Mouse (Mus musculus): ENCODE measurements at regions not wholly inside any gene's neighbourhood (a gene's known extent, or its start where the extent isn't known, plus 50 kb on each side); places are given as distances from the start of the nearest gene placed in this dataset.

DNA sequence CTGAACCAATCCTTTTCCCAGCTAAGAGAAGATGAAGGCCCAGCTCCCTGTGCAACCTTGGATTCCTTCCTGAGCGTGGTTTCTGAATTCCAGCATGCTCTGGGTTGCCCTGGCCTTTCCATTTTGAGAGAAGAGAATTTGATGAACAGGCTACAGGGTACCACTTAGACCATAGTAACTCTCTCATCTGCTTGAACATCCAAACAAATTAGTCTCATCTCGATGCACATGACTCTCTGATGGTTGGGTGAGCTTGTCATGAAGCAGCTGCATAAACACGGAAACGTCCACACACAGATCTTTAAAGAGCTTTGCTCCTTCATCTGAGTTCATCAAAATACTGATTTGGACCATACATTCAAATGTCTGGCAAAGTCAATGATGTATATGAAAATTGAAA, 414.0 kb upstream of the Rgma start:
- Histone ChIP-seq H3K4me3 (ENCODE audit: insufficient read depth, poor library complexity, severe bottlenecking) (no peak overlapping the region), H3ac (ENCODE audit: control insufficient read depth, insufficient read length, low read depth) (no peak overlapping the region), H3K79me2 (ENCODE audit: control insufficient read depth, insufficient read depth) (no peaks in the 10 kb centered on the region), H3K27me3 (ENCODE audit: control insufficient read depth, insufficient read depth, insufficient read length) (no peaks in the 10 kb centered on the region), H3K36me3 (ENCODE audit: control insufficient read depth, insufficient read depth) (no peaks in the 10 kb centered on the region), H3K79me3 (ENCODE audit: low read depth) (no peaks in the 10 kb centered on the region)
- TF ChIP-seq MYOD1 (IDR thresholded peaks at IDR 0.05; ENCODE audit: control insufficient read depth, insufficient read length, low read depth): no peak
- TF ChIP-seq CTCF (IDR thresholded peaks at IDR 0.05; ENCODE audit: control insufficient read depth, insufficient read depth, insufficient read length): no peak
- no peak for TF ChIP-seq MYOG (IDR thresholded peaks at IDR 0.05; ENCODE audit: control insufficient read depth, extremely low read depth, insufficient read length)
- TF ChIP-seq CEBPB (IDR thresholded peaks at IDR 0.05; ENCODE audit: low read depth): no peak
- no peak for TF ChIP-seq USF1 (IDR thresholded peaks at IDR 0.05; ENCODE audit: low read depth)
- TF ChIP-seq MAX (IDR thresholded peaks at IDR 0.05): no peak
- TF ChIP-seq FOSL1 (IDR thresholded peaks at IDR 0.05; ENCODE audit: insufficient read depth, low read length, poor library complexity, severe bottlenecking): no peak

GRCm38 (mm10) chr7:72962815-72963214, 412.5 kb upstream of the Rgma start:
- Histone ChIP-seq H3K4me3 (ENCODE audit: insufficient read depth, poor library complexity, severe bottlenecking) (no peak overlapping the region), H3K79me3 (ENCODE audit: low read depth) (no peaks in the 10 kb centered on the region)
- TF ChIP-seq CEBPB (IDR thresholded peaks at IDR 0.05; ENCODE audit: low read depth) (no peak), MYOD1 (IDR thresholded peaks at IDR 0.05; ENCODE audit: control insufficient read depth, insufficient read length, low read depth) (no peak), CTCF (IDR thresholded peaks at IDR 0.05; ENCODE audit: control insufficient read depth, insufficient read depth, insufficient read length) (no peak), USF1 (IDR thresholded peaks at IDR 0.05; ENCODE audit: low read depth) (no peak), MYOG (IDR thresholded peaks at IDR 0.05; ENCODE audit: control insufficient read depth, extremely low read depth, insufficient read length) (no peak), FOSL1 (IDR thresholded peaks at IDR 0.05; ENCODE audit: insufficient read depth, low read length, poor library complexity, severe bottlenecking) (no peak), MAX (IDR thresholded peaks at IDR 0.05) (no peak)

DNA sequence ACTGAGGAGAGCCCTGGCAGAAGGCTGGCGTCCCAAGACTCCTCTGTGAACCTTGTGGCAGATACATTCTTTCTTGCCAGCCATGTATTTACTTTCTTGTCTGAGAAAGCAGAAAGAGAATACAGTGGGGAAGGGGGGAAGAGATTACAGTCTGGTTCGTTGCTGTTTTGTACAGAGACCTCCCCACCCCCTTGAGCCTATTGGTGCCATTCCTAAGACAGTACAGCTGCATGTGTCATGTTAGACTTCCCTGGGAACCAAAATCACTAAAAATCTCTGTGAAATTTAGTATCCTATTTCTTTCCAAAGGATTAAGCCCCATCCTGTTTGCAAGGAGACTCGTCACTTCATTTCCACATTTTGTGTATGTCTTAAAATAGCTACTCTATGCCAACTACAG, 411.4 kb upstream of the Rgma start:
- H3ac ChIP-seq (ENCODE audit: control insufficient read depth, insufficient read length, low read depth): no peak overlapping the region
- no peak for TF ChIP-seq CTCF (IDR thresholded peaks at IDR 0.05; ENCODE audit: control insufficient read depth, insufficient read depth, insufficient read length)
- TF ChIP-seq CEBPB (IDR thresholded peaks at IDR 0.05; ENCODE audit: low read depth): no peak
- no peak for TF ChIP-seq MYOD1 (IDR thresholded peaks at IDR 0.05; ENCODE audit: control insufficient read depth, insufficient read length, low read depth)
- TF ChIP-seq MAX (IDR thresholded peaks at IDR 0.05): no peak
- no peak for TF ChIP-seq USF1 (IDR thresholded peaks at IDR 0.05; ENCODE audit: low read depth)
- TF ChIP-seq MYOG (IDR thresholded peaks at IDR 0.05; ENCODE audit: control insufficient read depth, extremely low read depth, insufficient read length): no peak
- TF ChIP-seq FOSL1 (IDR thresholded peaks at IDR 0.05; ENCODE audit: insufficient read depth, low read length, poor library complexity, severe bottlenecking): no peak
- H3K79me3 ChIP-seq (ENCODE audit: low read depth): no peaks in the 10 kb centered on the region
- H3K27me3 ChIP-seq (ENCODE audit: control insufficient read depth, insufficient read depth, insufficient read length): no peaks in the 10 kb centered on the region
- H3K36me3 ChIP-seq (ENCODE audit: control insufficient read depth, insufficient read depth): no peaks in the 10 kb centered on the region
- no peak overlapping the region for H3K4me3 ChIP-seq (ENCODE audit: insufficient read depth, poor library complexity, severe bottlenecking)
- H3K79me2 ChIP-seq (ENCODE audit: control insufficient read depth, insufficient read depth): no peaks in the 10 kb centered on the region

More at GRCm38 (mm10) chr7:72962815-72963214, 412.5 kb upstream of the Rgma start:
- H3K27me3 ChIP-seq (ENCODE audit: control insufficient read depth, insufficient read depth, insufficient read length): no peaks in the 10 kb centered on the region
- no peaks in the 10 kb centered on the region for H3K36me3 ChIP-seq (ENCODE audit: control insufficient read depth, insufficient read depth)
- H3K79me2 ChIP-seq (ENCODE audit: control insufficient read depth, insufficient read depth): no peaks in the 10 kb centered on the region
- no peak overlapping the region for H3ac ChIP-seq (ENCODE audit: control insufficient read depth, insufficient read length, low read depth)

- Histone ChIP-seq H3K27me3 (ENCODE audit: control insufficient read depth, insufficient read depth, insufficient read length) (no peaks in the 10 kb centered on the region), H3K79me2 (ENCODE audit: control insufficient read depth, insufficient read depth) (no peaks in the 10 kb centered on the region), H3K4me3 (ENCODE audit: insufficient read depth, poor library complexity, severe bottlenecking) (no peak overlapping the region), H3ac (ENCODE audit: control insufficient read depth, insufficient read length, low read depth) (no peak overlapping the region), H3K79me3 (ENCODE audit: low read depth) (no peaks in the 10 kb centered on the region), H3K36me3 (ENCODE audit: control insufficient read depth, insufficient read depth) (no peaks in the 10 kb centered on the region)
- TF ChIP-seq MAX (IDR thresholded peaks at IDR 0.05) (no peak), FOSL1 (IDR thresholded peaks at IDR 0.05; ENCODE audit: insufficient read depth, low read length, poor library complexity, severe bottlenecking) (no peak), MYOG (IDR thresholded peaks at IDR 0.05; ENCODE audit: control insufficient read depth, extremely low read depth, insufficient read length) (no peak), CTCF (IDR thresholded peaks at IDR 0.05; ENCODE audit: control insufficient read depth, insufficient read depth, insufficient read length) (no peak), MYOD1 (IDR thresholded peaks at IDR 0.05; ENCODE audit: control insufficient read depth, insufficient read length, low read depth) (no peak), CEBPB (IDR thresholded peaks at IDR 0.05; ENCODE audit: low read depth) (no peak), USF1 (IDR thresholded peaks at IDR 0.05; ENCODE audit: low read depth) (no peak)
Measured at GRCm38 (mm10) chr7:72968193-72968592, 407.1 kb upstream of the Rgma start.

DNA sequence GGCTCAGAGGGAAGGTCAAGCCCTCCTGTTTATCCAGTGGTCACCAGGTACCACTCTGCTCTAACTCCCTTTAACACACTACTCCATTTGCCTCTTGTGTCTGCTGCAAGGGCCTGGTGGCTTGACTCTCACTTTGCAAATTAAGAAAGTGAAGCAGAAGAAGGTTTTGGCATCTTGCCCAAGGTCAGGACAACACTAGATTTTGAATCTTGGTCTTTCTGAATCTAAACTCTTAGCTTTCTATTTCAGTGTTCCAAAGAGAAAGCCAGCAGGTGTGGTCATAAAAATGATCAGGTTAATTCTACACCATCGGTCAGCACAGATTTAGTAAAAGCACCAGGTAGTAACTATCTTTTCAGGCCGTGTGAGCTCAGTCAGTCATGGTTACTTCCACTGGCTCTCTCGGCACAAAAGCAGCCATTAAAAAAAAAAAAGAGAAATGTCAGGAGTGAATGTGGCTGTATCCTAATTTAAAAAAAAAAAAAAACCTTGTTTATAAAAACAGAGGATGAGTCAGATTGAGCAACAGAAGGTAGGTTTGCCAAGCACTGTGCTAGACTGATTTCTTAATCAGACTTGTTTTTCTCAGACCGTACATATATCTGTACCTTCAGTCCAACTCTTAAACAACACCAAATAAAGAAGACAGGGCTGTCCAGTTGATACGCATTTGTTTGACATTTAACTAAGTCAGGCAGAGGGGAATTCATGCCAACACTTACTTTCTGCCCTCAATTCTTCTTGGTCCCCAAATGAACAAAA, 403.6 kb upstream of the Rgma start:
- no peaks in the 10 kb centered on the region for H3K36me3 ChIP-seq (ENCODE audit: control insufficient read depth, insufficient read depth)
- no peak overlapping the region for H3ac ChIP-seq (ENCODE audit: control insufficient read depth, insufficient read length, low read depth)
- no peaks in the 10 kb centered on the region for H3K79me2 ChIP-seq (ENCODE audit: control insufficient read depth, insufficient read depth)
- H3K79me3 ChIP-seq (ENCODE audit: low read depth): no peaks in the 10 kb centered on the region
- H3K4me3 ChIP-seq (ENCODE audit: insufficient read depth, poor library complexity, severe bottlenecking): no peak overlapping the region
- no peaks in the 10 kb centered on the region for H3K27me3 ChIP-seq (ENCODE audit: control insufficient read depth, insufficient read depth, insufficient read length)
- TF ChIP-seq MAX (IDR thresholded peaks at IDR 0.05) (no peak), CEBPB (IDR thresholded peaks at IDR 0.05; ENCODE audit: low read depth) (peak; percentile 52)

DNA sequence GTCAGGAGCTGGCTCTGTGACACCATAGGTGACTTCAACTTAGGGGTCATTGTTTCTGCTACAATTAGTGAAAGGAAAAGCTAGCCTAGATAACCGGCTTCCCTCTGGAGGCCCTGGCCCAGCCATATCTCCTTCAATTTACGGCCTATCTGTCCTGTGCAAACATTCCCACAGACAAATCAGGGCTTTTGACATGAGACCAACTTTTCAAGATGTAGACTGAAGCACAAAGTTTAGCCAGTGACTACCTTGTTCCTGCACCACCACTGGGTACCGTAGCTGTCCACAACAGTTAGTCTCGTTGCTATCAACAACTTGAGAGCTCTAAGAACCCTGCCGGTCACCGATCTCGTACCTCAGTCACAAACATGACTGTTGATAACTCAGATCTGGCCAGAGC, 402.9 kb upstream of the Rgma start:
- Histone ChIP-seq H3ac (ENCODE audit: control insufficient read depth, insufficient read length, low read depth) (no peak overlapping the region), H3K27me3 (ENCODE audit: control insufficient read depth, insufficient read depth, insufficient read length) (no peaks in the 10 kb centered on the region), H3K4me3 (ENCODE audit: insufficient read depth, poor library complexity, severe bottlenecking) (no peak overlapping the region), H3K79me2 (ENCODE audit: control insufficient read depth, insufficient read depth) (no peaks in the 10 kb centered on the region), H3K36me3 (ENCODE audit: control insufficient read depth, insufficient read depth) (no peaks in the 10 kb centered on the region), H3K79me3 (ENCODE audit: low read depth) (no peaks in the 10 kb centered on the region)
- no peak for TF ChIP-seq MYOG (IDR thresholded peaks at IDR 0.05; ENCODE audit: control insufficient read depth, extremely low read depth, insufficient read length)
- TF ChIP-seq FOSL1 (IDR thresholded peaks at IDR 0.05; ENCODE audit: insufficient read depth, low read length, poor library complexity, severe bottlenecking): no peak
- TF ChIP-seq CTCF (IDR thresholded peaks at IDR 0.05; ENCODE audit: control insufficient read depth, insufficient read depth, insufficient read length): no peak
- TF ChIP-seq CEBPB (IDR thresholded peaks at IDR 0.05; ENCODE audit: low read depth): no peak
- no peak for TF ChIP-seq MAX (IDR thresholded peaks at IDR 0.05)
- no peak for TF ChIP-seq MYOD1 (IDR thresholded peaks at IDR 0.05; ENCODE audit: control insufficient read depth, insufficient read length, low read depth)
- no peak for TF ChIP-seq USF1 (IDR thresholded peaks at IDR 0.05; ENCODE audit: low read depth)
